ENCODE assay signal across 30 mouse cellular contexts in the genomic region with DNA sequence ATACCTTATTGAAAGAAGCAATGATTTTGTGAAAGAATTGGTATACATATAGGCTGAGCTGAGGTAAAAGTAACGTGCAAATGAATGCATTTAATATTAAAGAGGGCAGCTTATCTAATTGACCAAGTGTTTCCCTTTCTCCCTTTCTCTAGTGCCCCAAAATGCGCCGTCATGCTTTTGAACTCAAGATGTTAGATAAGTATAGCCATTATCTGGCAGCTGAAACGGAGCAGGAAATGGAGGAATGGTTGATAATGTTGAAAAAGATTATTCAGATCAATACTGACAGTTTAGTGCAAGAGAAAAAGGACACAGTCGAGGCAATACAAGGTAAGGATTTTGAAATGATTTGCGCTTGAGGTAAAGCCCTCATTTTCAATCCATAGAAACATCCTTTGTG.
"Had no signal": no experiment of that assay in that cellular context is flagged by ENCODE, and none has a peak within 500 bp of the region (broad histone marks: within the 10 kb centered on the region; RNA-seq: fewer than 3 reads in every experiment).

No protein-coding gene starts in this region.

- H3K9me3 ChIP-seq: heart, embryonic 10.5 days; heart, embryonic 12.5 days; heart, embryonic 13.5 days; heart, embryonic 15.5 days; hindbrain, embryonic 10.5 days; hindbrain, embryonic 12.5 days; hindbrain, embryonic 13.5 days; hindbrain, embryonic 15.5 days; intestine, embryonic 15.5 days; kidney, embryonic 15.5 days had no signal

- H3K4me3 ChIP-seq: heart, embryonic 10.5 days; heart, embryonic 12.5 days; heart, embryonic 13.5 days; heart, embryonic 15.5 days; hindbrain, embryonic 10.5 days; hindbrain, embryonic 12.5 days; hindbrain, embryonic 13.5 days; hindbrain, embryonic 15.5 days; intestine, embryonic 15.5 days; kidney, embryonic 15.5 days; layer of hippocampus, adult 2 months; left cerebral cortex, adult 2 months had no signal

- H3K27ac ChIP-seq: heart, embryonic 10.5 days; heart, embryonic 13.5 days; heart, embryonic 15.5 days; hindbrain, embryonic 10.5 days; hindbrain, embryonic 12.5 days; hindbrain, embryonic 13.5 days; hindbrain, embryonic 14.5 days; hindbrain, embryonic 15.5 days; hindbrain, postnatal 0 days; intestine, embryonic 15.5 days; kidney, embryonic 15.5 days; kidney, postnatal 0 days; layer of hippocampus, adult 2 months; left cerebral cortex, adult 2 months had no signal

- DNase-seq: heart, postnatal 10 days; heart, postnatal 14 days; heart, postnatal 36 days; heart, postnatal 4 days; kidney, adult 11 months; kidney, adult 18-20 months; kidney, adult 8-10 months; kidney, adult 9 months; kidney, postnatal 10 days; kidney, postnatal 14 days; kidney, postnatal 25 days; kidney, postnatal 36 days; kidney, postnatal 4 days; layer of hippocampus, adult 9-11 months; layer of hippocampus, postnatal 36 days had no signal

- H3K36me3 ChIP-seq: heart, embryonic 10.5 days; heart, embryonic 12.5 days; heart, embryonic 13.5 days; heart, embryonic 15.5 days; hindbrain, embryonic 10.5 days; hindbrain, embryonic 12.5 days; hindbrain, embryonic 13.5 days; hindbrain, embryonic 15.5 days; intestine, embryonic 15.5 days; kidney, embryonic 15.5 days had no signal

- H3K9ac ChIP-seq: heart, embryonic 12.5 days; heart, embryonic 13.5 days; heart, embryonic 15.5 days; hindbrain, embryonic 12.5 days; hindbrain, embryonic 13.5 days; hindbrain, embryonic 14.5 days; hindbrain, embryonic 15.5 days; intestine, embryonic 15.5 days; kidney, embryonic 15.5 days had no signal

- H3K4me1 ChIP-seq: heart, embryonic 10.5 days; heart, embryonic 12.5 days; heart, embryonic 13.5 days; heart, embryonic 15.5 days; hindbrain, embryonic 10.5 days; hindbrain, embryonic 12.5 days; hindbrain, embryonic 13.5 days; hindbrain, embryonic 15.5 days; intestine, embryonic 15.5 days; kidney, embryonic 15.5 days had no signal

- H3K27me3 ChIP-seq: heart, embryonic 12.5 days; heart, embryonic 13.5 days; heart, embryonic 15.5 days; hindbrain, embryonic 12.5 days; hindbrain, embryonic 13.5 days; hindbrain, embryonic 15.5 days; intestine, embryonic 15.5 days; kidney, embryonic 15.5 days had no signal
